Mouse (Mus musculus) heart, adult 2 months (tissue): ENCODE results near the gene Gdpd3. TPM values are rescaled to one million over a fixed set of nuclear protein-coding genes. Genes with fewer than 3 reads are reported as not detected.
A peak's percentile ranks its signal among the peaks of the same experiment; 100 is the strongest.

Experiments used
- DNase-seq, 2 experiments: peaks; one replicate each; pipeline ENCODE4 v3.0.0; 2021
- H3K27ac ChIP-seq: fragments of 200-600 bp; 2 replicates; pipeline ENCODE4 v1.8.1; 2022
- H3K27me3 ChIP-seq: fragments of 200-500 bp; 2 replicates; pipeline ENCODE4 v1.6.1; 2012; ENCODE audit warnings: mild to moderate bottlenecking, low read length, inconsistent platforms, mixed read lengths; ENCODE audit not compliant: control insufficient read depth, insufficient read depth
- H3K36me3 ChIP-seq: fragments of 200-500 bp; 2 replicates; pipeline ENCODE4 v1.6.1; 2012; ENCODE audit warnings: low read length, inconsistent platforms; ENCODE audit not compliant: control insufficient read depth, insufficient read depth
- H3K4me1 ChIP-seq: fragments of 200-500 bp; 2 replicates; pipeline ENCODE4 v1.6.1; 2011; ENCODE audit warnings: low read length; ENCODE audit not compliant: control insufficient read depth, insufficient read depth
- H3K4me3 ChIP-seq: fragments of 200-600 bp; 2 replicates; pipeline ENCODE4 v1.8.1; 2022
- H3K79me2 ChIP-seq: fragments of 200-500 bp; replicated peaks from 2 replicates; pipeline ENCODE4 v1.6.1; 2012; ENCODE audit warnings: mild to moderate bottlenecking, inconsistent platforms, low read length, moderate library complexity, mixed read lengths; ENCODE audit not compliant: control insufficient read depth, insufficient read depth
- H3K9ac ChIP-seq: fragments of 200-500 bp; 2 replicates; pipeline ENCODE4 v1.6.1; 2012; ENCODE audit warnings: low read depth, mild to moderate bottlenecking, control low read depth, inconsistent platforms, low read length, mixed read lengths
- CTCF ChIP-seq: fragments of 200-600 bp; IDR thresholded peaks from 2 replicates; pipeline ENCODE4 v1.8.1; 2022; ENCODE audit warnings: antibody characterized with exemption, mild to moderate bottlenecking, moderate library complexity
- EP300 ChIP-seq: fragments of 200-500 bp; IDR thresholded peaks from 2 replicates; pipeline ENCODE4 v1.6.1; 2011; ENCODE audit warnings: low read depth, low read length, control low read depth; ENCODE audit not compliant: insufficient read depth
- POLR2A ChIP-seq: fragments of 200-500 bp; IDR thresholded peaks from 2 replicates; pipeline ENCODE4 v1.6.1; 2011; ENCODE audit warnings: mild to moderate bottlenecking, low read depth, low read length, control low read depth; ENCODE audit not compliant: insufficient read depth
- WGBS: fragments of 180-500 bp; shearing (Covaris S2); methylation state at CpG from one replicate; pipeline ENCODE4 v1.1.7; 2018; 5-methylcytosine and 5-hydroxymethylcytosine counted together
- intact Hi-C: fragments of 180-260 bp; cut with DNase I; formaldehyde crosslinking; loops from one replicate; pipeline ENCODE4 v1.15.1; 2025
- polyA plus RNA-seq: library from polyadenylated mRNA; depleted of rRNA; stranded (reverse); fragments of >200 nt; gene quantifications from 2 replicates; pipeline ENCODE4 v1.2.3, GENCODE M21; 2012
- total RNA-seq, 2 experiments: library from RNA; stranded (reverse); gene quantifications; 2 replicates each; pipeline ENCODE4 v1.2.3; 2021

Gdpd3 gene
- total and polyA plus RNA-seq, 3 experiments: 1.3 to 4.3 (median 1.3) TPM

DNA sequence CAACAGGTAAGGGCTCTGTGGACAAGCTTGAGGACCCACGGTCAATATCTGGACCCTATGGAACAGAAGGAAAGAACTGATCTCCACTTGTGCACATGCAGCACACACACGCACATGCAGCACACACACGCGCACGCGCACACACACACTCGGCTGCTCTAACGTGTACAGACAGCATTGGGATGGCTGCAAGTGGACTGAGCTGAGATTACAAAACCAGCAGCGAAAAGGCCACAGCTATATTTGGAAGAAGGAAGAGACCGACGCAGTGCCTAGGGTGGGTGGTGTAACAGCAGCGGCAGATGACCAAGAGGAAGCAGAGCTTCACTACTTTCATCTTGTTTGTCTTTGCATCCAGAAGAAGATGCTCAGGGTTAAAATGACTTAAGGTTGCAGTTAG, 20.1 kb upstream of the Gdpd3 start:
- intact Hi-C loops: no loop called here
- no peak overlapping the region for H3K4me3 ChIP-seq
- no peak for TF ChIP-seq EP300
- no peak for TF ChIP-seq POLR2A
- no peak for TF ChIP-seq CTCF
- 62% methylated on average over 12 of the region's 12 CpGs for WGBS
- no peak overlapping the region for H3K9ac ChIP-seq
- H3K36me3 ChIP-seq: no peaks in the 10 kb centered on the region
- H3K79me2 ChIP-seq: no peaks in the 10 kb centered on the region
- peak overlapping the region; percentile 49; the same call in 1 of the 2 replicates for H3K27ac ChIP-seq
- H3K27me3 ChIP-seq: no peaks in the 10 kb centered on the region
- DNase-seq: peak in 1 of 2 experiments; percentile 53
- H3K4me1 ChIP-seq: 0 out of 2 replicates have a peak, but pooled peaks cover 1% of the 10 kb centered on the region

- intact Hi-C loops: no loop called here
- Histone ChIP-seq H3K4me1 (0 out of 2 replicates have a peak, but pooled peaks cover 1% of the 10 kb centered on the region), H3K27ac (peak overlapping the region; percentile 49), H3K27me3 (no peaks in the 10 kb centered on the region), H3K36me3 (no peaks in the 10 kb centered on the region), H3K9ac (no peak overlapping the region), H3K4me3 (no peak overlapping the region), H3K79me2 (no peaks in the 10 kb centered on the region)
- 21% methylated on average over 6 of the region's 6 CpGs for WGBS
- no peak for TF ChIP-seq POLR2A
- no peak for TF ChIP-seq EP300
- no peak for TF ChIP-seq CTCF
- peak in 1 of 2 experiments; percentile 55 for DNase-seq
Measured at GRCm38 (mm10) chr7:126746798-126747197, 19.3 kb upstream of the Gdpd3 start.

GRCm38 (mm10) chr7:126748824-126749223, 17.3 kb upstream of the Gdpd3 start:
- no peaks in the 10 kb centered on the region for H3K27me3 ChIP-seq
- no peak overlapping the region for H3K4me3 ChIP-seq
- no peaks in the 10 kb centered on the region for H3K79me2 ChIP-seq
- intact Hi-C loops: no loop called here
- DNase-seq: no peak
- 63% methylated on average over 7 of the region's 7 CpGs for WGBS
- H3K27ac ChIP-seq: no peak overlapping the region
- TF ChIP-seq POLR2A: no peak
- no peak for TF ChIP-seq EP300
- TF ChIP-seq CTCF: no peak
- H3K9ac ChIP-seq: no peak overlapping the region
- 0 out of 2 replicates have a peak, but pooled peaks cover 1% of the 10 kb centered on the region for H3K4me1 ChIP-seq
- no peaks in the 10 kb centered on the region for H3K36me3 ChIP-seq

- no peak for TF ChIP-seq EP300
- TF ChIP-seq POLR2A: no peak
- TF ChIP-seq CTCF: no peak
- no peak overlapping the region for H3K4me3 ChIP-seq
- DNase-seq: no peak
- 83% methylated on average over 17 of the region's 17 CpGs for WGBS
- no peaks in the 10 kb centered on the region for H3K79me2 ChIP-seq
- H3K27ac ChIP-seq: no peak overlapping the region
- intact Hi-C loops: no loop called here
- no peaks in the 10 kb centered on the region for H3K27me3 ChIP-seq
- no peaks in the 10 kb centered on the region for H3K36me3 ChIP-seq
- peaks cover 1% of the 10 kb centered on the region; the same call in 1 of the 2 replicates for H3K4me1 ChIP-seq
- no peak overlapping the region for H3K9ac ChIP-seq
Measured at GRCm38 (mm10) chr7:126749582-126750343, 16.4 kb upstream of the Gdpd3 start.

DNA sequence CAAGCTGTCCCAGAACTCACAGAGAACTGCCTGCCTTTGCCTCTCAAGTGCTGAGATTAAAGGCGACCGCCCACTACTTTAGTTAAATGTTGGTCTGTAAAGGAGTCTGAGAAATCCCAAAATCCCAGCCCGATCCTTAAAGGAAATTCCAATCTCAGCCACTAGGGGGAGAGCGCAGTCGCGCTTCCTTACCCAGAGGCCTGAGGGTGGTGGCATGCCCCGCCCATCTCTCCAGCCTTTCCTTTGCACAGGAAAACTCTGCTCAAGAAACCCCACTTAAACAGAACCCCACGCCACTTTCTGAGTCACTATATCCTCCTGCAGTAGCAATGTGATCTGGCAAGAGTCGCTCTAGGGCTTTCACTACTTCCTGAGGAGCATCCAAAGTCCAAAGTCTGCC, 11.3 kb upstream of the Gdpd3 start:
- Histone ChIP-seq H3K4me1 (peaks cover 3% of the 10 kb centered on the region; the same call in 1 of the 2 replicates), H3K9ac (peak overlapping the region; percentile 72), H3K27me3 (no peaks in the 10 kb centered on the region), H3K4me3 (no peak overlapping the region), H3K36me3 (no peaks in the 10 kb centered on the region), H3K79me2 (no peaks in the 10 kb centered on the region; the same call in 1 of the 2 replicates), H3K27ac (peak overlapping the region; percentile 69)
- peak; percentile 80 to 82 for DNase-seq
- TF ChIP-seq EP300 (peak; percentile 78; the same call in 1 of the 2 replicates), POLR2A (no peak)
- intact Hi-C loops: loop anchor here (2.0 kb wide), 1 partner anchor 350 kb away; no protein-coding TSS in a partner anchor
- under 1% methylated on average over 9 of the region's 9 CpGs for WGBS

DNA sequence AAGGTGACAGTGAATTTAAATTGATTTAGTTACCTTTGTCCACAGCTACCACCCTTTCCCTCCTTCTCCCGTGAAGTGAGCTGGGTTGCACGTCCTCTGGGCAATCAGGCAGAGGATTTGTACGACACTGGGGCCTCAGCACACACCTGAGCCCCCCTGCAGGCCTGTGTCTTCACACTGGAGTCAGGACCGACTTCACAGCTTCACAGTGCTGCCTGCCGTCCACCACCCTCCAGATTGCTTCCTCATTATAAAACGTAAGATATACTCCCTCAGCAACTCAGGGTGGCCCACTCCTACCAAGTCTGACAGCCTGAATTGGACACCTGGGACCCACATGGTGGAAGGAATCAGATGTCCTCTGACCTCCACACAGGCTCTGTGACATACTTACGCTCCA, 7.6 kb upstream of the Gdpd3 start:
- H3K79me2 ChIP-seq: no peaks in the 10 kb centered on the region; the same call in 1 of the 2 replicates
- peaks cover 6% of the 10 kb centered on the region; the same call in 1 of the 2 replicates for H3K36me3 ChIP-seq
- 80% methylated on average over 7 of the region's 7 CpGs for WGBS
- no peaks in the 10 kb centered on the region for H3K27me3 ChIP-seq
- no peak for TF ChIP-seq CTCF
- TF ChIP-seq POLR2A: no peak
- no peak for TF ChIP-seq EP300
- no peak for DNase-seq
- H3K4me1 ChIP-seq: peaks cover 11% of the 10 kb centered on the region
- intact Hi-C loops: no loop called here
- H3K9ac ChIP-seq: no peak overlapping the region
- no peak overlapping the region for H3K4me3 ChIP-seq
- H3K27ac ChIP-seq: no peak overlapping the region
